Mouse (Mus musculus) erythroid progenitor cell, adult 5-6 weeks (primary cell): ENCODE results near the gene Hist2h2be. TPM values are rescaled to one million over a fixed set of nuclear protein-coding genes. Genes with fewer than 3 reads are reported as not detected.
"Not testable (repeated sequence)": the region's sequence is repeated elsewhere in the genome, so short reads cannot be mapped to it uniquely, and the experiment has no call there.

Experiments
- ATAC-seq: replicated peaks from 2 replicates; pipeline ENCODE4 v1.8.0; 2016; ENCODE audit warnings: moderate number of reproducible peaks, mild to moderate bottlenecking, moderate TSS enrichment, inconsistent platforms; ENCODE audit not compliant: poor library complexity, low FRiP score, severe bottlenecking
- total RNA-seq, 2 experiments: library from RNA; stranded (forward) in 1 of 2; stranded (reverse) in 1 of 2; fragments of 150-400 nt in 1 of 2; fragments of 186-747, 209-891 nt in 1 of 2; gene quantifications; 2 replicates each; pipeline versions ENCODE4 v1.2.3 to v1.2.4; 2015 to 2017; ENCODE audit warnings: low replicate concordance in 2 of 2

Hist2h2be gene
- total RNA-seq, 2 experiments from 2014 or later = 35.9 to 50.7 TPM

DNA sequence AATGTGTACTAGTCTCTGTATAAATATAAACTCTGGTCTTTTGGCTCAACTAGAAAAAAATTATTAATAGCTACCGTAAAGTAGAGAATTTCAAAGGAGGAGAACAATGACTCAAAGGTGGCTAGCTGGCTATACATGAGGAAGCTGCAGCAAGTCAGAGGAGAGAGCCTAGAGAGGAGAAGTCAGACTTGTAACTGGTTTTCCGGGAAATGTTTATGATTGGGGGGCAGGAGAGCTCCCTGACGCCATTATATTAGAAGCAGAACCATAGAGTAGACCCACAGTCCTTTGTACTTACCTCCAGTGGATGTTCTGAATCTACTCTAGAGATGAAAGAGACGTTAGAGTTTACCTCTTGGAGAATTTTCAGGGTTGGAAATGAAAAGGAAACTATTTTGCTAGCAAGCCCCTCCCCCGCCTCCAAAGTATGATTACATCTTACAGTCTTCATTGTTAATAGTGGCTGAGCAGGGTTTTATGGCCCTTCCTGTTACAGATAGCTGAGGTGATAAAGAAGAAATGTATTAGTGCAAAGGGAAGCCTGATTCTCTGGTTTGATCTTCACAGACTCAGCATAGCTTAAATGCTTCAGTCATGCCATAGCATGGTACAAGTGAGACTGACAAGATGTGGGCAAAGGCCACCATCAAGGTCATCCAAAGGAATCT lies 35.1 kb downstream of the Hist2h2be start:
- no peak for ATAC-seq

DNA sequence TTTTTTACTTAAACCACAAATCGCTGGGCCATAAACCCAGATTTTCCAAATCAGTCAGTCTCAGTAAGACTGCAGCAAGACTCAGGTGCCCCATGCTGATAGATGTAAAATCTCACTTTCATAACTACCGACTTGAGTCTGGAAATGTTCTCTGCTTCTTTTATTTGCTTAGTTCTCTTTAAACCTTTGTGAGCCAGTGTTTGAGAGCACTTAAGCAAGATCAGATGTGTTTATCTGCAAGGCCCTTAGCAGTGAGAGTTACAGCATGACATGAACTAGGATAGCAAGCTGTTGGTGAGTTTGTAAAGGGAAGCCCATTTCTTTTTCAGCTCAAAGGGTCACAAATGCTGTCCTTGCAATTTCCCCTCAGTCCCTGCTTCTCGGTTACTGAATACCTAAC lies 36.3 kb downstream of the Hist2h2be start:
- no peak for ATAC-seq

DNA sequence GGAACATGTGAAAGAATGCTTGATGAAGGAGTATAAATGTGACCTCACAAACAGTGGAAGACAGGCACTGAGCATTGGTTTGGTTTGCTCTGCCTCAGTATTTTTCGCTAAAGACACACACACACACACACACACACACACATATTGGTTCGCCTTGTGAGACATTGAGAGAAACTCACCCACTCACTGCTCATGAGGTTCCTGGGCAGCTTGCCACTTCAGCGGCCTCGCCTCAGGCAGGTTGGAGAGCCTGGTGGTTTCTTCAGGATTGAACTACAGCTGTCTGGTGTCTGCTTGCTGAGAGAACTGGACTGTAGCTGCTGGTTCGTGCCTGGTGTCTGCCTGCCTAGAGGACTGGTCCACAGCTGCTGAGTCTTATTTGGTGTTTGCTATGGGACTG lies 39.3 kb downstream of the Hist2h2be start:
- ATAC-seq = no peak

DNA sequence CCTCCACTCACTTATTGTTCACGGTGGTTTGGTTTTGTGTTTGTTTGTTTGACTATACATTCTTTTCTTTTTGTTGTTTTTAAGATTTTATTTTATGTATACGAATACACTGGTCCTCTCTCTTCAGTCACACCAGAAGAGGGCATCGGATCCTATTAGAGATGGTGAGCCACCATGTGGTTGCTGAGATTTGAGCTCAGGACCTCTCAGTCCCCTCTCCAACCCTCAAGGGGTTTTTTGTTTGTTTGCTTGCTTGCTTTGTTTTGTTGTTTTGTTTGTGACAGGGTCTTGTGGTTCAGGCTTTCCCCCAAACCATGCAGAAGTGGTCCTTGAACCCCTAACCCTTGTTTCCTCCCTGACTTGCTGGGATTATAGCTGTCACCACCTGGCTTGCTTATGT lies 40.7 kb downstream of the Hist2h2be start:
- no peak for ATAC-seq

GRCm38 (mm10) chr3:96262216-96262875 lies 41.4 kb downstream of the Hist2h2be start:
- peak; percentile 79 for ATAC-seq

DNA sequence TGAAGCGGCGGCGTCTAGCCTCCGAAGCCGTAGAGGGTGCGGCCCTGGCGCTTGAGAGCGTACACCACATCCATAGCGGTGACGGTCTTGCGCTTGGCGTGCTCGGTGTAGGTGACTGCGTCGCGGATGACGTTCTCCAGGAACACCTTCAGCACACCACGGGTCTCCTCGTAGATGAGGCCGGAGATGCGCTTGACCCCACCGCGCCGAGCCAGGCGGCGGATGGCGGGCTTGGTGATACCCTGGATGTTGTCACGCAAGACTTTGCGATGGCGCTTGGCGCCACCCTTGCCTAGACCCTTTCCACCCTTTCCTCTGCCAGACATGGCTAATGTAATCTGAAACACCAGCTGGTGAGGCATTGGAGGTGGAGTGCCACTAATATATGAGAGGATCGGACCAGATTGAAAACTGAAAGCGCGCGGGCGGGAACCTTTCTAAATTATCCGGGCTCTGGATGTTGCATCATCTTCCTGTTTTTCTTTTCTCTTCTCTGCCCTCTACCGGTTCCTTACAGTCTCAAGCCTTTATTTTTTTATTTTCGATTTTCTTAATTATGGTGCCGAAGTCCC lies 42.1 kb downstream of the Hist2h2be start, which contains the start of gene Hist2h4:
Gene Hist2h4, minus strand, starts transcription at position 333 of the 572 bp plus-strand sequence.
- peak; percentile 74 for ATAC-seq

- peak; percentile 6 for ATAC-seq
These were observed 42.9 kb downstream of the Hist2h2be start for GRCm38 (mm10) chr3:96263558-96264403.

DNA sequence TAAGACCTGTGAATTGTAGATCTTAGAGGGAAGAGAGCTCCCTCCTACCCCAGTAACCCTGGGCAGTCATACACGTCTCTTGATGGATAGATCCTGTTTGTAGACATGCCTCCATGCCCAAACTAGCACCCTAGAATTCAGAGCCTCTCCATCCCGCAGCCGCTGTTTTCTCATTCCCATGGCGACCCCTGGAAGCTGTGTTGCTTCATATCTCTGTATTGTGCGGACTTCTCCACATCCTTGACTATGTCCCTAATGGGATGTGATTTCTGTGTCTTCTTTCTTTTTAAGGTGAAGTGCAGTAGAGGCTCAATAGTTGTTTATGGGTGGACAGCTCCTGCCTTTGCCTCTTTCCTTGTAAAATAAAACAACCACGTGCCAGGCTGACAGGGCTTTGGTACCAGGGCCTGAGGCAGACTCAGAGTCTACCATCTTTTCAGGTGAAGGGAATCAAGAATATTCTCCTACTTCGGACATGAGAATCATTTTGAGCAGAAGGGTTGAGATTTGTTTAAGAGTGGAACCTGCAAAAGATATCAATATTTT lies 43.6 kb downstream of the Hist2h2be start:
- no peak for ATAC-seq

GRCm38 (mm10) chr3:96266132-96266710 lies 45.3 kb downstream of the Hist2h2be start:
- ATAC-seq = no peak

GRCm38 (mm10) chr3:96267541-96267940 lies 46.6 kb downstream of the Hist2h2be start:
- ATAC-seq = no peak

- peak; percentile 58 for ATAC-seq
These were observed 47.3 kb downstream of the Hist2h2be start, which contains the start of gene Hist2h3b for GRCm38 (mm10) chr3:96268051-96268775. TSS of gene Hist2h3b (plus strand) at chr3:96268654.

DNA sequence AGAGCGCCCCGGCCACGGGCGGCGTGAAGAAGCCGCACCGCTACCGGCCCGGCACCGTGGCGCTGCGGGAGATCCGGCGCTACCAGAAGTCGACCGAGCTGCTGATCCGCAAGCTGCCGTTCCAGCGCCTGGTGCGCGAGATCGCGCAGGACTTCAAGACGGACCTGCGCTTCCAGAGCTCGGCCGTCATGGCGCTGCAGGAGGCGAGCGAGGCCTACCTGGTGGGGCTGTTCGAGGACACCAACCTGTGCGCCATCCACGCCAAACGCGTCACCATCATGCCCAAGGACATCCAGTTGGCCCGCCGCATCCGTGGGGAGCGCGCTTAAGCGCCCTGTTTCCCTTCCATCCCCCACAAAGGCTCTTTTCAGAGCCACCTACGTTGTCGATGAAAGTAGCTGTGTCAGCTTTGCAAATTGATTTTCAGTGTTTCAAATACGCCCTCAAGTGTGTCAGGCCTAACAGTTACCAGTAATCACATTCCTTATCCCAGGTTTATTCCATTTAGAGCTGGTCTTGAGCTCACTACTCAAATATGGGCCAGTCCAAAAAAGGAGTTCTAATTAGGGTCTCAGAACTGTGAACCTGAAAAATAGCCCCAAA lies 48.0 kb downstream of the Hist2h2be start:
- ATAC-seq = not testable (repeated sequence)

- ATAC-seq = peak; percentile 80
These were observed 48.9 kb downstream of the Hist2h2be start, which contains the start of gene Hist2h2bb for GRCm38 (mm10) chr3:96269511-96270474. TSS of gene Hist2h2bb (plus strand) at chr3:96269752.
